Mouse (Mus musculus) natural killer cell, adult 2 months (primary cell): ENCODE measurements around the gene Ddx21.
"Not testable (repeated sequence)": the region's sequence is repeated elsewhere in the genome, so short reads cannot be mapped to it uniquely, and the experiment has no call there.

Source experiments
- DNase-seq, 2 experiments: peaks; one replicate each; pipeline ENCODE4 v3.0.0; 2022; ENCODE audit warnings: low spot score in 2 of 2

The Ddx21 gene

DNA sequence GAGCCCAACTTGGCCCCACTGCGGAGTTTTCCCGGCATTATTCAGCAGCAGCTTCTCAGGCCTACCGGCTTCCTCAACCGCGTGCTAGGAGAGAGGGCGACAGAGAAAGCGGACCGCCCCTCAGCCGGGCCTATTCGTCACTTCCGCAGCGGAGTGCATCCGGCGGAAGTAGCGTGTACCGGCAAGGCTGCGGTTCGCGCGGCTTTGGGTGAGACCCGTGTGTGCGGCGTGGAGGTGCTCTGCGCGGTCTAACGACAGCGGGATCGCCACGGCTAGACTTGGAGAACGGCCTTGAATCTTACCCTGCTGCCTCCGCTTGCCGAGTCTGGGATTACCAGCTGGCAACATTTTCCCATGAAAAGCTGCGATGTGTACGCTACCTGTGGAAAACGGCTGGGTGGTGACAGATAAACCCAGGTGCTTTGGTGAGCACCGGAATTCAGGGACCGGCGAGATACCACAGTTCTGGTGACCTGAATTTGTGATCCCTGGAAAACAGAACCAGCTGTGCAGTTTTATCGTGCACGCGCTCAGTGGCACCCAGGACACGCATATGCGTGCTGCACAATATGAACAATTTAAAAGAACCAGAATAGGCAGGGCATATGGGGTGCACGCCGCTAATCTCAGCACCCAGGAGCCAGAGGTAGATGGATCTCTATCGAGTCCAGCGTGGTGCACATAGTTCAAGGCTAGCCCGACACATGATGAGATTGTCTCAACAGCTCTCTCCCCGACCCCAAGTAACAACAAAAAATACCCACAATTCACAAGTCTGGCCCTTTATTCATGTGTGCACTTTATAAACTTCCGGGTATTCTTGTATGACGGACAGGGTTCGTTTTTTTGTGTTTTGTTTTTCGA is at the start of gene Ddx21:
Gene Ddx21, minus strand, starts transcription at position 105 of the 864 bp plus-strand sequence.
- DNase-seq, result peak; percentile 82 to 87

GRCm38 (mm10) chr10:62650881-62651810 is 49.1 kb upstream of the Ddx21 start, which contains the start of gene Ddx50:
Gene Ddx50, minus strand, starts transcription at chr10:62651218.
- DNase-seq, result peak; percentile 96 to 97

- DNase-seq, result peak in 1 of 2 experiments; percentile 2
Observed at GRCm38 (mm10) chr10:62650358-62650782, 48.3 kb upstream of the Ddx21 start.

DNA sequence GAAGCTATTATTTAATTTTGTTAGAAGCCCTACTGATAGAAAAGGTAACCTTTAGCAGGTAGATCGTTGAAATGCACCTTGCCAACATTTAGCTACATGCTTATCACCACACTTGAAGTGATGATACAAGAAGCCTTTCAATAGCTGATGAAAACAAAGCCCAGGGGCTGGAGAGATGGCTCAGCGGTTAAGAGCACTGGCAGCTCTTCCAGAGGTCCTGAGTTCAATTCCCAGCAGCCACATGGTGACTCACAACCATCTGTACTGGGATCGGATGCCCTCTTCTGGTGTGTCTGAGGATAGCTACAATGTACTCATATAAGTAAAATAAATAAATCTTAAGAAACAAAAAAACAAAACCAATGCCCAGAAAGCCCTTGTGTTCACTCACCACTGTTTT is 2.1 kb upstream of the Ddx21 start:
- no peak for DNase-seq

GRCm38 (mm10) chr10:62603233-62604030 is 1.4 kb upstream of the Ddx21 start:
- DNase-seq, result no peak

- no peak for DNase-seq
Observed at GRCm38 (mm10) chr10:62601833-62602176, 276 bp downstream of the Ddx21 start.

GRCm38 (mm10) chr10:62601053-62601791 is 859 bp downstream of the Ddx21 start:
- DNase-seq, result no peak

- DNase-seq, result peak; percentile 20 to 55
Observed at GRCm38 (mm10) chr10:62600056-62600455, 2.0 kb downstream of the Ddx21 start.

GRCm38 (mm10) chr10:62599311-62599710 is 2.8 kb downstream of the Ddx21 start:
- DNase-seq, result not testable (repeated sequence)

GRCm38 (mm10) chr10:62592496-62592895 is 9.6 kb downstream of the Ddx21 start:
- no peak for DNase-seq

DNA sequence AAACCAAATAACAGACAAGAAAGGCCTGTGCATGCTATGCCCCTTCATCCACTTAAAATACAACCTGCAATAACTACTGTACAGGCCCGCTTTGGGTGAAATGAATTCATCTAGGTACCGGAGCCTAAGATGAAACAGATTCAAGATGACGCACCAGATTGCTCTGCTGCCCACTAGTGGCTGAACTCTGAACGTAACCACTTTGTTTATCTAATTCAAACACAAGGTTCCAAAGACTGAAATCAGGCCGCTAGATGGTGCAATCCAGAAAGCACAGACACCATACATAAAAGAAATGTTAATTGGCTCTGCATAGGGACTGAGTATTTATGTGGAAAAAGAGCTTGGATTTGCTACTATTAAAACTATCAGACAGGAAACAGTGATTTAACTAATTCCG is 11.9 kb downstream of the Ddx21 start:
- peak; percentile 85 to 91 for DNase-seq

GRCm38 (mm10) chr10:62588616-62589015 is 13.5 kb downstream of the Ddx21 start:
- DNase-seq, result no peak

DNA sequence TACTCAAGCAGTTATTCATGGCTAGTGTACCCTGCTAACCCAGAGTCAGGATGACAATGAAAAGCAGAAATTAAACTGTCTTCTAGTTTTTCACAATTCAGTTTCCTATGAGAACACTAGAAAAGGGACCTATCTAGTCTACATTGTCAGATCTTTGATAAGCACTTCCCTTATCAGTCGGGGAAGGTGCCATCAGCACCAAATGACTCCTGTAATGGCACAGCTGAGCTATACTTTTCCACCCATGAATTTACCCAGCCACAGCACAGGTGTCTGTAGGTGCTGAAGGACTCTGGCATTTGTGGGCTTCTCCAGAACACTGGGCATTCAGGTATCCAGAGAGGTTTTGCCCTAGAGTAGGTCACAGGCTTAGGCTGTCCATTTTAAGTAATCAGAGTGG is 18.8 kb downstream of the Ddx21 start:
- DNase-seq, result no peak

GRCm38 (mm10) chr10:62582701-62583100 is 19.4 kb downstream of the Ddx21 start:
- DNase-seq, result no peak

DNA sequence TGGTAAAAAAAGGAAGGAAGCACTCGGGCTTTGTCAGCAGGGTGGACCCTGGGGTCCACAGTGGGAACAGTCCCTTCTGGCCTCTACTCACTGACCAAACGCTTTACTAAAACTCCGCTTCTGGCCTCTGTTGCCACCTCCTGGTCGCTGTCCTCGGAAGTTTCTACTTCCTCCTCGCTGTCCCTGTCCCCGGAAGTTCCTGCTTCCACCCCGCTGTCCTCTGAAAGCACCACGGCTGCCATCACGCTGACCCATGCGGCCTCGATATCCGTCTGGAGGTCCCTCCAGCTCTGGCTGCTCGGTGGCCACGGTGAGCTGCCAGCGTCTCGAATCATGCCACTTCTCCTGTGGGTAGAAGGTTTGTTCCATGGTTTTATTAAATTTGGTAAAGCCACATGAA is 19.8 kb downstream of the Ddx21 start:
- no peak for DNase-seq

DNA sequence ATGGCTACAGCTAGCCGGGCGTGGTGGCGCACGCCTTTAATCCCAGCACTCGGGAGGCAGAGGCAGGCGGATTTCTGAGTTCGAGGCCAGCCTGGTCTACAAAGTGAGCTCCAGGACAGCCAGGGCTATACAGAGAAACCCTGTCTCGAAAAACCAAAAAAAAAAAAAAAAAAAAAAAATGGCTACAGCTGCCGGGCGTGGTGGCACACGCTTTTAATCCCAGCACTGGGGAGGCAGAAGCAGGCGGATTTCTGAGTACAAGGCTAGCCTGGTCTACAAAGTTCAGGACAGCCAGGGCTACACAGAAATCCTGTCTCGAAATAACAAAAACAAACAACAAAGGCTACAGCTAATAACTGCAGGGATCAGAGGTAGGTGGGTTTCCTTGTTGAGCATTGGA is 23.0 kb downstream of the Ddx21 start:
- not testable (repeated sequence) for DNase-seq

- DNase-seq, result peak; percentile 88 to 91
Observed at GRCm38 (mm10) chr10:62578338-62579100, 23.6 kb downstream of the Ddx21 start, which contains the start of gene Kif1bp. Gene Kif1bp, minus strand, starts transcription at chr10:62578457.

- no peak for DNase-seq
Observed at GRCm38 (mm10) chr10:62577673-62578337, 24.3 kb downstream of the Ddx21 start.

DNA sequence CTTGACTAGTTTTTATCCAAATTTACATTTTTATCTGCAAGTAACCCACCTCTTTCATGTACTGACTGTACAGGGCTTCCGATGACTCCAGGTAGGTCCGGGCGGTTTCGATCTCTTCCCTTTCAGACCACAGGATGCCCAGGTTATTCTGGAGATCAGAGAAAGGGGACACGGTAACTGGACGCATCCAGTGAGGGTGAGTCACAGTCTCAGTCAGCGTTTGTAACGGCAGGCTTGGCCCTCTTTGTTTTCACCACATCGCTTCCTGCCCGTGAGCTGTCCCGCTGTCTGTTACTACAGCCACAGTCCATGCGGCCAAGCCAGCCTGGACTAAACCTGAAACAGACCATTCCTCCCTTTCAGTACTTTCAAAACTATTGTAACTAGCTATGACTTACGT is 27.1 kb downstream of the Ddx21 start:
- no peak for DNase-seq
